Mouse (Mus musculus) thymus, postnatal 25 days (tissue): ENCODE data around the gene Mill1.
"Not testable (repeated sequence)": the region's sequence is repeated elsewhere in the genome, so short reads cannot be mapped to it uniquely, and the experiment has no call there.

Experiments used
- DNase-seq: peaks from one replicate; pipeline ENCODE4 v3.0.0; 2022

Mill1 gene

DNA sequence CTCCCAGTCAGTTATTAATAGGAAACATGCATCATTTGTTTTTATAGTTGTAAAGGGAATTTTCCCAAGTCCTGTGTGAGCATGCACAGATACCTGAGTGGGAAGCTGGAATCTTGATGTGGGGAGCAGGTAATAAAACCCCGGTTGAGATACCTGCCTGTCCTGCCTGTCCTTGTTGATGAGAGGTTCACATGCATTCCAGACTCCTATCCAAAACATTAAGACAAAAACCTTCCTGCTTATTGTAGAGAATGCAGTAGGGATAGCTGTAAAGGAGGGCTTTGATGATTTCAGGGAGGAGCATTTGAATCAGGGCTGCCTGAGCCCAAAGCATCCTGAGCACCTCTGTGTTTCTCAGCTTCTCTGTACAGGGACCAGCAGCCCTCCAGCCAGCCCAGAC, at the start of gene Mill1:
Gene Mill1 (plus strand): TSS at position 301 of the 400 bp plus-strand sequence.
- DNase-seq, result no peak

DNA sequence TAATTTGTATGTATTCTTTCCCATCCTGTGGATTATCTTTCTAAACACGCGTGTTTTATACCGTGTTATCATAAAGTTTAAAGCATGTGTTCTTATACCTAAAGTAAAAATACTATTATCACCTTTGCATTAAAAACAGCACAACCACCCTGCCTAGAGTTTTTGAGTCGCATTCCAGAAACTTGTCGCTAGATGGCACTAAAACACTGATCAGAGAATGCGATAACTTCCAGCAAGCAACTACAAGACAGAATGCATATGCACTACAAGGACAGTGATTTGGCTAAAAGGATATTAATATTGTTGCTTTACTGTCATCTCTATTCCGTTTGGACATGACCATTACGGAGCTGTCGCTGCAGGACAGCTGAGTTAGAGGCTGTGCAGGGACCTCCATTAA, 34.2 kb upstream of the Mill1 start:
- DNase-seq, result no peak

DNA sequence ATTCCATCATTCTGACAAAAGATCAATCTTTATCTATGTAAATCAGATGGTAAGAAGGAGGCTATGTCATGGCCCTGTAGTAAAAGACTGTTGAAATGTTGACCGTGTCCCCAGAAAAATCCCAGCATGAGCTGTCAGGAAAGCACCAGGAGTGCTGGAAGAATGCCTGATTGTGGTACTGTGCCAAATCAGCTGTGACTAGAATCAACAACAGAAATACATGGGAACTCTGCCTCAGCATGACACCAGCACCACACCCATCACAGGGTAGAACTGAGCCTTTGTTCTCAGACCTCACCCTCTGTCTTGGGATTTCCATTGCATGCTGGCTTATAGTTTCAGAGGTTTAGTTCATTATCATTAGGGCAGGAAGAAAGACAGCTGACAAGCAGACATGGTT, 30.4 kb upstream of the Mill1 start:
- no peak for DNase-seq

DNA sequence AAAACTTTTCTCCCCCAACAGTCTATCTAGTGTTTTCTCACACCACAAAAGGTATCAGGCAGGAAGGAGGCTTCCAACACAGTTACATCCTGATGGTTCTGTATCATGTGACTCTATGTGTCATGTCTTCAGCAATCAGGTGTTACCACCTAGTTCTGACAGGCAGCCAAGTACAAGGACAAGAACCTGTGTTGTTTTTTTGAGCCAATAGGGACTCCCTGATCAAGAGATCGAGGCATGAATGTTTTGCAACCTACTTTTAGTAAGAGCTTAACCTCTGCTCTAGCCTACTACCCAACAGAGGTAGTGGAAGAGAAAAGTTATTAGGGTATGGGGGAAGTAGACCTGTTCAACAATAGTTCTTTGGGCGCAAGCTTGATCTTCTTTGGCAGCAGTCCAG, 6.6 kb upstream of the Mill1 start:
- no peak for DNase-seq

DNA sequence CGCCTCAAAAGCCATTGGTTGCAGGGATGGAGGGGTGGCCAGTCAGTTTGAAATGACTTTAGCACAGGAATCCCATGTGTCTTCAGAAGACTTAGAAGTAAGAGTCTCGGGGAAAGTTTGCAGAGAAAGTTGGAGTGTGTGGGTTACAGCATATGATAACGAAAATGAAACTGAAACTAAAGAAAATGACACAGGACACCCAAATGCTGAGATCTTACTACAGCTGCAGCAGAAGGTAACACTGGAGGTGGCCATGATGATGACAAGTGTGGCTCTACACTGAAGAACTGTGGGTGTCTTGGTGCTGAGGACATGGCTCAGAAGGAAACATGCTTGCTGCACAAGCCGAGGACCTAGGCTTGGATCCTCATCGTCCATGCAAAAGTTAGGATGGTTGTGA, 3.9 kb upstream of the Mill1 start:
- no peak for DNase-seq

DNA sequence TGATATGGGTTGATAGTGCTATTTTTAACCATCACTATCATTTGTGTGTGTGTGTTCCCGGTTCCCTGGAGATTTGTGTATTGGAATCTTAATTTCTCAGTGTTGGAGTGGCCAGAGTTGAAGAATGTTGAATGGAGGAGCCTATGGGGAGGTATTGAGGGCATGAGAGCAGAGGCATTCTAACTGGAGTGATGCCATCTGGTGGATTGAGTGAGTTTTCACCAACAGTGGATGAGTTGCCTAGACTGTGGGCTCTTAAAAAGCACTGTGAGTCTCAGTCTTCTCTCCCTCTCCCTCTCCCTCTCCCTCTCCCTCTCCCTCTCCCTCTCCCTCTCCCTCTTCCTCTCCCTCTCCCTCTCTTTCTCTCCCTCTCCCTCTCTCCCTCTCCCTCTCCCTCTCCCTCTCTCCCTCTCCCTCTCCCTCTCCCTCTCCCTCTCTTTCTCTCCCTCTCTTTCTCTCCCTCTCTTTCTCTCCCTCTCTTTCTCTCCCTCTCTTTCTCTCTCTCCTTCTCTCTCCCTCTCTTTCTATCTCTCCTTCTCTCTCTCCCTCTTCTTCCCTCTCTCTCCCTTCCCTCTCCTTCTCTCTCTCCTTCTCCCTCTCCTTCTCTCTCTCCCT, 1.1 kb upstream of the Mill1 start:
- DNase-seq, result not testable (repeated sequence)

DNA sequence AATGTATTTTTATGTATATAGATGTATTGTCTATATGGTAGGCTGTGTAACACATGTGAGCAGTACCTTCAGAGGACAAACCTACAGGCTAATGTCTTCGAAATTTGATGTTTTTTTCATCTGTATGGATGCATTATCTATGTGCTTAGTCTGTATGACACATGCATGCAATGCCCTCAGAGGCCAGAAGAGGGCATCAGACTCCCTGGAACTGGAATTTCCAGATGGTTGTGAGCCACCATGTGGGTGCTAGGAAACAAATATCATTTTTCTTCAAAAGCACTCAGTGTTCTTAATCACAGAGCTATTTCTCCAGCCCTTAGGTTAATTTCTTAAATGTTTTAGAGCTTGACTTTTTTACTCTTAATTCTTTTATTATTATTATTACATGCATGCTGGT, 15.1 kb downstream of the Mill1 start:
- DNase-seq, result no peak

DNA sequence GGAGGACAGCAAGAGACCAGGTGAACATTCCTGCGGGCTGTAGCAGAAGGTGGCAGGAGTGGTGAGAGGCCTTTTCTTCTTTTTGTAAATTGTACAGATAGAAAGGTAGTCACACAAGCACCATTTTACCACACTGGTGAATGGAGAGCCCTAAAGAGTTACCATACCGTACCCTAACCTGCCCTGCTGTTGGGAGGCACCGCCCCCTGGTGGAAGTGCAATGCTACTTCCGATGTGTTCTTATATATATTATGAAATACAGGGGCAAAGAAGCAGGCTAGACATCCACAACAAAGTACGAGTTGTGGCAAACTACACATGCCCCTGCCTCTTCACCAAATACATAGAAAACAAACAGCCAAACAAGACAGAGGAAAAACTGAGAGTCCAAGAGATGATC, 19.9 kb downstream of the Mill1 start:
- no peak for DNase-seq
